Mouse (Mus musculus) lung, postnatal 0 days (tissue): ENCODE data around the gene Gm20388.

Experiments used
- CTCF ChIP-seq: IDR thresholded peaks from 2 replicates; pipeline ENCODE4 v1.5.1; 2016; ENCODE audit warnings: antibody characterized with exemption, mild to moderate bottlenecking
- EP300 ChIP-seq: IDR thresholded peaks from 2 replicates; pipeline ENCODE4 v1.6.1; 2016; ENCODE audit warnings: antibody characterized with exemption, mild to moderate bottlenecking, control low read depth

DNA sequence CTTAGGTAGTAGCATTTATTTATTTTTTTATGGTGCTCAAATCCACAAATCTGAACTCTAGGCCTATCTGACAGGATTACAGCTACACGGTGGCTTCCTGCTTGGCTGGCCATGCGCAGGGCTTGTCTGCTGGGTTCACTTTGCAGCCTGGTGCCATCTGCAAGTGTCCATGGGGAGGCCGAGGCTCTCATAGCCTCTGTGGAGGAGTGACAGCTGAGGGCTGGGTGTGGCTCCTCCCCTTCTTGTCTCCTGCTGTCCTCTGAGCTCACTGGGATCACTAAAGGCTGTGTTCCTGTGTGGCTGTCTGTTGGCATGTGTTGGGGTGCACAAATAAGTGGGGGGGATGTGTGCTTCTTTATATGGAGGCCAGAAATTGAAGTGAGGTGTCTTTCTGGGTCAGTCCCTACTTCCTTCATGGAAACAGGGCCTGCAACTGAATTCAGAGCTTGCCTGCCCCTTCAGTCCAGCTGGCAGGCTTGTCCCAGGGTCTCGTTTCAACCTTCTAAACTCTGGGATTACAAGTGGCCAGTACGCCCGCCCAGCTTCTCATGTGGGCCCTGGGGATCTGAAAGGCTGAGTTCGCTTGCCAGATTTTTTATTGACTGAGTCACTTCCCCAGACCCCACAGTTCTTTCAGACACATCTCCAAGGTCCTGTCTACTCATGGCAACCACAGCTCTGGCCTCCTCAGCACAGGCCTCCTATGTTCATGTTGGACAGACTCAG, 304.9 kb downstream of the Gm20388 start:
- TF ChIP-seq CTCF: no peak
- no peak for TF ChIP-seq EP300
